9 mouse cellular contexts compared by ENCODE assay signal in the genomic region with DNA sequence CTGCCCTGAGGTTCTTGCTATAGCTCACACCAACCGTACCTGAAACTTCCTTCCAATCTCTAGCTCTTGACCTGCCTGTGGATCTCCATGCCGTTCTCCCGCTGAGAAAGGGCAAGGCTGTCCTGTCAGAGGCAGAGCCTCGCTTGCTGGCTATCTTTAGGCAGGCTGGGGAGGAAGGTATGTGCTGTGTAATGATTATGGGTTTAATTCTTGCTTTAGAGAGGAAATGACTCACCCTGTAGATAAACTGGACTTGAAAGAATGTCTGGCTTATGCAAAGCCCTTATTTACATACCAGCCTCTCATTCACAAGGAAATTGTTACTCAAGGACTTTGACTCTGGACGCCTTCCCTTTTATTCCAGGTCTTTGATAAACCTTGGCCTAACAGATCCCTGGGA.
A peak's percentile ranks its signal among the peaks of the same experiment; 100 is the strongest.
DNase-seq lines count a peak whose midpoint lies in the region; ATAC-seq lines count a peak whose summit lies in the region.
"Had no signal": no experiment of that assay in that cellular context is flagged by ENCODE, and none has a peak within 500 bp of the region (broad histone marks: within the 10 kb centered on the region; RNA-seq: fewer than 3 reads in every experiment).

No protein-coding gene starts in this region.

- no peak overlapping the region for H3K27ac ChIP-seq in kidney, embryonic 16.5 days (ENCODE audit: low read length)
- H3K27ac ChIP-seq in liver, embryonic 12.5 days = no peak overlapping the region
- H3K27ac ChIP-seq in stomach, embryonic 16.5 days (ENCODE audit: low read length) = peak overlapping the region; percentile 90

- no peak for DNase-seq in kidney, postnatal 25 days
- peak; percentile 28 for DNase-seq in fat pad, adult 2 months (ENCODE audit: extremely low read depth, low read depth, low spot score)
- no peak for DNase-seq in retina, postnatal 1 day
- DNase-seq in spleen, postnatal 4 days (ENCODE audit: low spot score in 2 of 2) = no peak
- no peak for DNase-seq in ovary, postnatal 14 days (ENCODE audit: low spot score)
- DNase-seq: thymus, postnatal 14 days had no signal

- peak; percentile 80 for ATAC-seq in kidney, embryonic 16.5 days (ENCODE audit: low FRiP score, low TSS enrichment)
- ATAC-seq in liver, embryonic 12.5 days = peak; percentile 54
- ATAC-seq in stomach, embryonic 16.5 days (ENCODE audit: insufficient read depth, low FRiP score) = peak; percentile 93

- H3K9ac ChIP-seq in kidney, embryonic 16.5 days (replicated peaks; ENCODE audit: low read length) = no peak overlapping the region
- no peak overlapping the region for H3K9ac ChIP-seq in liver, embryonic 12.5 days
- H3K9ac ChIP-seq in stomach, embryonic 16.5 days (ENCODE audit: low read length) = peak overlapping the region; percentile 47; the same call in 1 of the 2 replicates

- 38% methylated on average over 5 of the region's 5 CpGs for WGBS in kidney, embryonic 16.5 days
- WGBS in liver, embryonic 12.5 days (ENCODE audit: insufficient replicate concordance) = 8% methylated on average over 5 of the region's 5 CpGs
- 13% methylated on average over 5 of the region's 5 CpGs for WGBS in stomach, embryonic 16.5 days

- H3K36me3 ChIP-seq in kidney, embryonic 16.5 days (ENCODE audit: insufficient read depth, low read length) = no peaks in the 10 kb centered on the region
- H3K36me3 ChIP-seq in liver, embryonic 12.5 days = no peaks in the 10 kb centered on the region
- H3K36me3 ChIP-seq in stomach, embryonic 16.5 days (ENCODE audit: control insufficient read depth, insufficient read depth, low read length) = no peaks in the 10 kb centered on the region

- no peak overlapping the region for H3K4me2 ChIP-seq in kidney, embryonic 16.5 days (replicated peaks; ENCODE audit: low read depth, low read length)
- 0 out of 2 replicates have a peak overlapping the region, but pooled peaks have one; percentile 2 for H3K4me2 ChIP-seq in liver, embryonic 12.5 days
- H3K4me2 ChIP-seq in stomach, embryonic 16.5 days (ENCODE audit: low read depth, low read length) = peak overlapping the region; percentile 42

- peaks cover 26% of the 10 kb centered on the region for H3K4me1 ChIP-seq in kidney, embryonic 16.5 days (ENCODE audit: insufficient read depth, low read length)
- H3K4me1 ChIP-seq in liver, embryonic 12.5 days = peaks cover 60% of the 10 kb centered on the region
- peaks cover 25% of the 10 kb centered on the region for H3K4me1 ChIP-seq in stomach, embryonic 16.5 days (ENCODE audit: control insufficient read depth, insufficient read depth, low read length)

- peaks cover 8% of the 10 kb centered on the region; the same call in 1 of the 2 replicates for H3K9me3 ChIP-seq in kidney, embryonic 16.5 days (ENCODE audit: low read length)
- H3K9me3 ChIP-seq in liver, embryonic 12.5 days (replicated peaks) = no peaks in the 10 kb centered on the region
- no peaks in the 10 kb centered on the region for H3K9me3 ChIP-seq in stomach, embryonic 16.5 days (replicated peaks; ENCODE audit: control insufficient read depth, low read length)

- no peak overlapping the region for H3K4me3 ChIP-seq in kidney, embryonic 16.5 days (ENCODE audit: low read length)
- H3K4me3 ChIP-seq in liver, embryonic 12.5 days = no peak overlapping the region
- H3K4me3 ChIP-seq in stomach, embryonic 16.5 days (replicated peaks; ENCODE audit: low read length) = peak overlapping the region; percentile 20

- no peaks in the 10 kb centered on the region for H3K27me3 ChIP-seq in kidney, embryonic 16.5 days (ENCODE audit: insufficient read depth, low read length)
- 0 out of 2 replicates have a peak, but pooled peaks cover 4% of the 10 kb centered on the region for H3K27me3 ChIP-seq in liver, embryonic 12.5 days (replicated peaks)
- no peaks in the 10 kb centered on the region for H3K27me3 ChIP-seq in stomach, embryonic 16.5 days (ENCODE audit: control insufficient read depth, insufficient read depth, low read length)
